Mouse (Mus musculus) forebrain, embryonic 14.5 days (tissue): Measurements from ENCODE around the gene Kif27. TPM values are rescaled to one million over a fixed set of nuclear protein-coding genes. Genes with fewer than 3 reads are reported as not detected.

Source experiments
- ATAC-seq: fragments of 200-750 bp; cut with Nextera tagmentation; 2 replicates; pipeline ENCODE4 v1.8.0; 2017; ENCODE audit warnings: mild to moderate bottlenecking, moderate library complexity
- DNase-seq: peaks from one replicate; pipeline ENCODE4 v3.0.0-alpha.2; 2015; ENCODE audit warnings: low spot score
- H3K27ac ChIP-seq: fragments of 300-500 bp; sonication (generic); 2 replicates; pipeline ENCODE4 v1.5.1; 2014; ENCODE audit warnings: low read depth, mild to moderate bottlenecking, control low read depth, low read length, moderate library complexity
- H3K27me3 ChIP-seq: fragments of 300-500 bp; sonication (generic); replicated peaks from 2 replicates; pipeline ENCODE4 v1.6.1; 2014; ENCODE audit warnings: low read length, control low read depth, mixed read lengths; ENCODE audit not compliant: control insufficient read depth, insufficient read depth
- H3K36me3 ChIP-seq: fragments of 300-500 bp; sonication (generic); 2 replicates; pipeline ENCODE4 v1.6.1; 2014; ENCODE audit warnings: low read length, control low read depth; ENCODE audit not compliant: control insufficient read depth, insufficient read depth
- H3K4me1 ChIP-seq: fragments of 300-500 bp; sonication (generic); 2 replicates; pipeline ENCODE4 v1.6.1; 2014; ENCODE audit warnings: antibody characterized with exemption, low read length, control low read depth; ENCODE audit not compliant: control insufficient read depth, insufficient read depth
- H3K4me2 ChIP-seq: fragments of 300-500 bp; sonication (generic); 2 replicates; pipeline ENCODE4 v1.6.1; 2014; ENCODE audit warnings: mild to moderate bottlenecking, control low read depth, low read length
- H3K4me3 ChIP-seq: fragments of 300-500 bp; sonication (generic); 2 replicates; pipeline ENCODE4 v1.5.1; 2014; ENCODE audit warnings: low read depth, low read length, control low read depth
- H3K9ac ChIP-seq: fragments of 300-500 bp; sonication (generic); 2 replicates; pipeline ENCODE4 v1.6.1; 2014; ENCODE audit warnings: mild to moderate bottlenecking, low read length, control low read depth, moderate library complexity
- H3K9me3 ChIP-seq: fragments of 300-500 bp; sonication (generic); replicated peaks from 2 replicates; pipeline ENCODE4 v1.6.1; 2016; ENCODE audit warnings: low read length, control low read depth, mixed read lengths; ENCODE audit not compliant: control insufficient read depth
- WGBS: fragments of 180-500 bp; shearing (Covaris S2); extraction: QIAGEN DNeasy Blood & Tissue Kit; methylation state at CpG from one replicate; pipeline ENCODE4 v1.1.7; 2014; 5-methylcytosine and 5-hydroxymethylcytosine counted together
- microRNA counts: library from miRNA; unstranded; fragments of <30 nt; microRNA quantifications from one replicate; lab custom pipeline; 2016
- microRNA-seq: library from miRNA; unstranded; fragments of <30 nt; microRNA quantifications from one replicate; pipeline ENCODE4, GENCODE M21; 2016
- polyA plus RNA-seq: library from polyadenylated mRNA; unstranded; fragments of >200 nt; fragmentation: Nextera tagmentation; extraction: Ambion mirVana; gene quantifications from 2 replicates; pipeline ENCODE4 v1.2.1, GENCODE M21; 2014

Kif27 gene
- polyA plus RNA-seq, 1 experiment from 2014 or later: 1.2 TPM

- no peaks in the 10 kb centered on the region for H3K9me3 ChIP-seq
- no peak overlapping the region for H3K27ac ChIP-seq
- no peak overlapping the region for H3K9ac ChIP-seq
- peaks cover 25% of the 10 kb centered on the region for H3K36me3 ChIP-seq
- DNase-seq: no peak
- ATAC-seq: no peak
- WGBS: 93% methylated on average over 1 of the region's 1 CpGs
- no peak overlapping the region for H3K4me2 ChIP-seq
- no peaks in the 10 kb centered on the region for H3K27me3 ChIP-seq
- H3K4me3 ChIP-seq: no peak overlapping the region
- H3K4me1 ChIP-seq: no peaks in the 10 kb centered on the region
Observed at GRCm38 (mm10) chr13:58253268-58253667, 105.7 kb downstream of the Kif27 start.

GRCm38 (mm10) chr13:58248957-58249356 lies 110.0 kb downstream of the Kif27 start:
- DNase-seq (no peak), ATAC-seq (no peak)
- Histone ChIP-seq H3K27me3 (no peaks in the 10 kb centered on the region), H3K27ac (no peak overlapping the region), H3K4me2 (no peak overlapping the region), H3K9ac (no peak overlapping the region), H3K9me3 (no peaks in the 10 kb centered on the region), H3K36me3 (peaks cover 24% of the 10 kb centered on the region), H3K4me1 (no peaks in the 10 kb centered on the region), H3K4me3 (no peak overlapping the region)
- WGBS: 96% methylated on average over 5 of the region's 5 CpGs

MicroRNAs within 50 kb of the gene (microRNA counts, 519-probe panel; counts per million panel counts)
- microRNA mmu-miR-7a (lab: Ali Mortazavi, UCI): 4,601 counts per million, percentile 62 among the panel's probes with 10 or more counts

Small RNAs within 50 kb of the gene (microRNA-seq; reads per million reads assigned to microRNA genes)
- gene Mir6369 (not detected), gene Mir7-1 (752 reads per million, percentile 79 among the genes with 10 or more reads in this experiment)

Other genes starting within 250 kb of the Kif27 start
- gene Klhl3, start 245.5 kb downstream of the Kif27 start, polyA plus RNA-seq: 5.3 and 6.5 TPM in 2 replicates
- 66.7 and 83.1 TPM in 2 replicates for gene Hnrnpa0, start 230.6 kb downstream of the Kif27 start, polyA plus RNA-seq
- 58.6 and 72.4 TPM in 2 replicates for gene Idnk, start 201.5 kb downstream of the Kif27 start, polyA plus RNA-seq
- gene Ubqln1, start 143.5 kb downstream of the Kif27 start, polyA plus RNA-seq: 95.9 and 108 TPM in 2 replicates
- gene Gkap1, start 83.4 kb downstream of the Kif27 start, polyA plus RNA-seq: 23.3 and 24.2 TPM in 2 replicates
- 24.0 and 28.9 TPM in 2 replicates for gene 2210016F16Rik, start 26.1 kb upstream of the Kif27 start, polyA plus RNA-seq
- gene Rmi1, start 43.1 kb upstream of the Kif27 start, polyA plus RNA-seq: 23.8 and 24.6 TPM in 2 replicates
- gene Hnrnpk, start 44.2 kb upstream of the Kif27 start, polyA plus RNA-seq: 1,944 and 2,007 TPM in 2 replicates